Mouse (Mus musculus) erythroblast, adult 5-6 weeks (primary cell): ENCODE data around the gene Lbr. TPM values are rescaled to one million over a fixed set of nuclear protein-coding genes. Genes with fewer than 3 reads are reported as not detected.

Experiments used
- ATAC-seq: replicated peaks from 2 replicates; pipeline ENCODE4 v1.8.0; 2016; ENCODE audit warnings: moderate number of reproducible peaks, mild to moderate bottlenecking, moderate TSS enrichment, inconsistent platforms; ENCODE audit not compliant: poor library complexity, low FRiP score, severe bottlenecking
- total RNA-seq, 2 experiments: library from RNA; stranded (forward) in 1 of 2; stranded (reverse) in 1 of 2; fragments of 150-400 nt in 1 of 2; fragments of 200-764, 138-1000 nt in 1 of 2; gene quantifications; 2 replicates each; pipeline versions ENCODE4 v1.2.3 to v1.2.4; 2015 to 2017; ENCODE audit warnings: low replicate concordance in 2 of 2

Gene Lbr
- total RNA-seq, 2 experiments from 2014 or later, result 204 to 222 TPM

DNA sequence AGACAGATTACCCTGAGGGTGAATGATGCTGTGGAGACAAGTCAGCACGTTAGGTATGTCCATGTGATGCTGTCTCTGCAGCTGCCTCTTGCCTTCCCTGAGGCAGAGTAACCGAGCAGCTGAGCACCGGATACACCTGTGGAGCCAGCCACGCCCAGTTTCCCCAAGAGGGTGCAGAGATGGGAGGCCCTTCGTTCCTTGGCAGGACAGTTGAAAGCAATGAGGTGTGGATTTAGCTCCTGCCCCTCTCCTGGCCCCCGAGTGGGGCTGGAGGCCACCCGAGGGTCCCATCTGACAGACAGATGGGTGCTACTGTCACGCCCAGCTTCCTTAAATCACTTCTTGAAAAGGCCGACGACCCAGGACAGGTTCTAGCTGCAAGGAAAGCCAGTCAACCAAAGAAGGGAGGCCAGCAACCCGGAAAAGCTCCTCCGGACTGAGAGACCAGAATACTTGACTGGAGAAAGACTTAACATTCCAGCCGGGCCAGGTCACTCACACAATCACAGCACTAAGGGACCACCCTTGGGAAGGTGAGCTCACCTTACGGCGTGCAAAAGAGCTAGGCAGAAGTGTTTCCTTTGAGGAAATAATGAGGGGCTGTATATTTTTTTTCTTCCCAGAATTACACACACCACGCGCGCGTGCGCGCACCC, 10.4 kb upstream of the Lbr start:
- 0 out of 2 replicates have a peak, but pooled peaks have one; percentile 48 for ATAC-seq

DNA sequence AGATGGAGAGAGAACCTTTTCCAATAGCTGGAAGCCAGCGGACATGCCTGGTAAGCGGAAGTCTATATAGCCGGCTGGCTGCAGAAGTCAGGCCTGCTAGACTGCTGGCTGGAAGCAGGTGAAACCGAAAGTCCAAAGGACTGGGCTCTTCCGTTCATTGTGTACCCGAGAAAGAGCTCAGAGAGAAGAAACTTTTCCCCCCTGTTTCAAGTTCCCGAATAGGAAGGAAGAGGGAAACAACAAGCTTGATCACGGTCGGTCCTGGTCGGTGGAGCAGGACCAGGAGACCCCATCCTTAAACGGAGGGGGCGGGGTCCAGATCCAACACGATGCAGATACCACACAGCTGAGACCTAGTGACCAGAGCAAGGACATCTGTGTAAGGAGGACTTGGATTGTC, 9.6 kb upstream of the Lbr start:
- no peak for ATAC-seq

DNA sequence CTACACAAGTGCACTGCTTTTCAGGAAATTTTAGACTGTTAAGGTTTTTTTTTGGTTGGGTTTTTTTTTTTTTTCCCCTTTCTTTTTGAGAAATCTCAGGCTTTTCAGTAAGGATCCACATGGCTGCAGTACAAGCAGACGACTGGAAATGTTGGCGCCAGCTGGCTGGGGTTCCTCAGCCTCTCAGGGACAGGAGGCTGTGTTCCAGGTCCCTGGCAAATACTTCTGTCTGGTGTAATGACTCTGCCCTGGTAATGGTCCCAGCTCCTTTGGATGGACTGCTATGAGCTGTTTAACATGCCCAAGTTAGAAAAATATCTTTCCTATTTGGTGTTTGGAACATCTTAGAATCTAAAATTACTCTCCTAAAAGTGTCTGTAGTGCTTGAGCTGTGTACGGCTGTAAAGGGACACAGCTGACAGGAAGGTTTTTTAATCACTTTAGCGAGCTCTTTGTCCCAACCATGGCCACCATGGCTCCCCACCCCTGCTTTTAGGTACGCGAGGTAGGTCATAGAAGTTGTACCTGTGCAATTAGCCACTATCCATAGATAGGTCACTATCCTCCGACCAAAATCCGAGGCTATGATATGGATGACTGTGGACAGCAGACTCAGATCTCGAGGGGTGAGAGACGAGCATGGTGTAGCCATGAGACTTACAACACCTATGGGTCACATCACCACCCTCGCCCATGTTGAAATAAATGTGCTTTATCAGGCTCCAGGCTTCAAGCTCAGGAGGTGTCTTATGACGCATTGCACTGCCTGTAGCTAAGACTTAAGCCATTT, 8.9 kb upstream of the Lbr start:
- ATAC-seq, result no peak

DNA sequence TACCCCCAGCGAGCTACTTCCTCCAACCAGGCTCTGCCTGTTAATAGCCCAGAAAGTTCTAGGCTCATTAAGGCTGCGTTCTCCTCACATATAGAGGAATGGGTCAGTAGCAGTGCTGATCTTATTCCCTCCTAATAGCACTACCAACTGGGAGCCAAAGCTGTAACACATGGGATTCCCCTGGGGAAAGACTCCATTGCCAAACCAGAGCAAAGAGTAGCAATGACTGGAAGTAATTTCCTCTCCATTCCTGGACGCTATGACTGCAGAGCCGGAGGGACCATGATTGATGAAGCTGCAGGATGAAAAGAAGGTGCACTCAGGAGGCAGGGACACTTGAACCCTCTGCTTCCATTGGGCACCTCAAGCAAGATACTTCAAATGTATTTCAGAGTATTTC, 7.6 kb upstream of the Lbr start:
- ATAC-seq, result no peak

GRCm38 (mm10) chr1:181848210-181848609, 5.4 kb upstream of the Lbr start:
- no peak for ATAC-seq

GRCm38 (mm10) chr1:181847396-181847795, 4.5 kb upstream of the Lbr start:
- no peak for ATAC-seq

- ATAC-seq, result no peak
Observed at GRCm38 (mm10) chr1:181845767-181846166, 2.9 kb upstream of the Lbr start.

- no peak for ATAC-seq
Observed at GRCm38 (mm10) chr1:181844874-181845547, 2.2 kb upstream of the Lbr start.

GRCm38 (mm10) chr1:181841864-181842672, 778 bp downstream of the Lbr start:
- peak; percentile 95 for ATAC-seq

DNA sequence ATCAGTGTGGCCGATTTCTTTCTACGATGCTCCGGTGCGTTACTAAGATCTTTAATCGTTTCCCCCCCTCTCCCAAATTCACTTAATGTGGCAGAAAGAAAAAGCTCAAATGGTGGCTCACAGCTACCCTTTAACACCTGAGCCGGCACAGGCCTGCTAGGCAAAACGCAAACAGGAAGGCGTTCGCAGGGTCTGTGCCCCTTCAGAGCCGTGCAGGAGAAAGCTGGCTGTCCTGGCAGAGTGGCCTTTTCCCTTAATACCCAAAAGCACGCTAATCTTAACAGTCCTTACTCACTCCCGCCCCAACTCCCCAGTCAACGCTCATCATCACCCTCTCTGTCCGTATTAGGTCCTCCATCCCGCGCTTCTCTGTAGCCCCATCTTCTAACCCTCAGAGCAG, 1.4 kb downstream of the Lbr start:
- ATAC-seq, result peak; percentile 11

DNA sequence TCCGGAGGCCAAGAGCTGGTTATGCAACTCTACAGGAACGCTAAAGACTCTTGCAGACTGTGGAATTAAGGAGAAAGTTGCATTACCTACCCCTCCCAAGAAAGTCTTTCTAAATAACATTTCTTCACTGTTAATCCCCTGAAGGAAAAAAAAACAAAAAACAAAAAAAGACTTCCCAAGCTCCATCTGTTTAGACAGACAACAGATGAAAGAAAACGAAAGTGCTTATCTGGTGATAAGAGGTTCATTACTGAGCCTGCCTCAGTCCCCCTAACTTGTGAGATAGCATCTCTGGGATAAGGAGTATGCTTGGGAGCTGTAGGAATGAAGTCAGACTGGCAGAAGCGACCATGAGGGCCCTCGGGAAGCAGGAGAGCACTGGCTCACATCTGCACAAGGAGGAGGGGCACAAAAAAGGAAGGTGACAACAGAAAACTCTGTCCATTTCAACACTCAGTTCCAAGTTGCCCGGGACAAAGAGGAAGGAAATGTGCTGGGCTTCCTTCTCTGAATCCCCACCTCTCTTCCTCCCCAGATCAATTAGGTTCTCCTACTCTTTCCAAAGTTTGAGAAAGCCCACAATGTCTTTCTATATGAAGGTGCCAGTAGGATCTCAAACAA, 3.0 kb downstream of the Lbr start:
- no peak for ATAC-seq

DNA sequence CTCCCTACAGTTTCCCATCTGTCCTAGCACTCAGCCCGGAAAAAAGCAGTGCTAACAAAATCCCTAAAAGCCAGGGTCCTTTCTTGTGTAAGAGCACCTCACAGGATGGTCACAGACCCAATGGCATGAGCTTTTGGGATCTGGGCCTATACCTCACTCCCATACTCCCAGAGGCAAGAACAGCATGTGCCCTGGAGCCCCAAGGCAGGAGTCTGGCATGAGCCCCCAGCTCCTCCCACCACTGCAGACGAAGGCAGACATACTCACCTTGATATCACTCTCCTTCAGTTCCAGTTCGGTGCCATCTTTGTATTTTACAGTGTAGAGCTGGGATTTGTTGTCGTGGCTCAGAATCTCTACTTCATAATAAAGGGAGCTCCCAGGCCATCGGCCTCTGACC, 4.7 kb downstream of the Lbr start:
- ATAC-seq, result no peak

DNA sequence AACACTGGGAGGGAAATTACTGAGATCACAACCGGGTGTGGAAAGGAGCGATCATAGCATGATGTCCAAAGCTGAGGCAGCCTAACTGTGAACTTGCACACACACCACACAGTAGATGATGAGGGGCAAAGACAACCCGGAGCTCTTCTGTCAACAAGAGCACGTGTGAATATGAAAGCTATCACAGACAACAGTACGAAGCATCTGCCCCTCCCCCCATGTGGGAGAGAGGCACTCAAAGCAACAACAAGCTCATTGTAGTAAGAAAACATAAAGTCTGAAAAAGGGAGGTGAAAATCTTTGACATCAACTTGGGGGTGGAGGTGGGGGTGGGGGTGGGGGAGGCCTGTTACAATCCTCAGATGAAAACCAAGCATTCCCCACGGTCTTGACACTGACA, 9.7 kb downstream of the Lbr start:
- no peak for ATAC-seq

DNA sequence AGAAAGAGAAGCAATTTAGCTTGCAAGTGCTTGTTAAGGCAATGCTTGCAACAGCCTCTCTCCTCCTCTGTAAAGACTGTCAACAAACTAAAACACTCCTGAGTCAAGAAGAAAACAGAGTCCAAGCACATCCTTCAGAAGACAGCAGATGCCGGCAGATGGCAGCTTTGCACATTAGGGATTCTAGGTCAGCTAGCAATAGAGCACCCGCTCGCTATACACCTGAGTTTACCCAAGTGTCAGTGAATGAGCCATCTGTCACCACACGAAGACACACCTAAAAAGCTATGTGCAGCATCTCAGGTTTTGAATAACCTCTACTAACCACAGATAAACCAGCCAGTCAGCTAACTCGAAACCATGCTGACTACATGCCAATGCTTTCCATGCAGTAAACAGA, 10.1 kb downstream of the Lbr start:
- ATAC-seq, result no peak

GRCm38 (mm10) chr1:181828365-181828764, 14.5 kb downstream of the Lbr start:
- peak; percentile 12; the same call in 1 of the 2 replicates for ATAC-seq

DNA sequence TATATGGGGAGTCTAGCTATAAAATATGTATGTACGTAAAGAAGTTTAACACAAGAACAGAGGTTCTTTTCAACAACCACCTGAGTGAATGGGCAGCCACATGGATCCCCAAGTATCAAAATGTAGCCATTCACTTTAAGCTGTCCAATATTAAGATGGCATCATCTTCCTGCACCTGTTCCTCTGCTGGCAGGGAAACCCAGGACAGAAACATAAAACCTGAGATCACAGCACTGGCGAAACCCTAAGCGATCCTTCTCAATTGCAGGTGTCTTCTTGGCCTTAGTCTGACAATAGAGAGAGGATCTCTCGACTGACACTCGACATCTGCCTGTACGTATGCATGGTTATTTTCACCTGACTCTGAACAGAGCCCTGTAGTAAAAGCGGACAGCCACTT, 16.1 kb downstream of the Lbr start:
- ATAC-seq, result no peak

GRCm38 (mm10) chr1:181811481-181812223, 31.2 kb downstream of the Lbr start:
- no peak for ATAC-seq

- no peak for ATAC-seq
Observed at GRCm38 (mm10) chr1:181800667-181801066, 42.2 kb downstream of the Lbr start.

- ATAC-seq, result no peak
Observed at GRCm38 (mm10) chr1:181799911-181800310, 42.9 kb downstream of the Lbr start.
